ENCODE assay signal across 20 mouse cellular contexts in genomic region chr5:43358928-43359765, GRCm38 (mm10).
A peak's percentile ranks its signal among the peaks of the same experiment; 100 is the strongest.
DNase-seq lines count a peak whose midpoint lies in the region; ATAC-seq and TF ChIP-seq lines count a peak whose summit lies in the region.
"Had no signal": no experiment of that assay in that cellular context is flagged by ENCODE, and none has a peak within 500 bp of the region (broad histone marks: within the 10 kb centered on the region; RNA-seq: fewer than 3 reads in every experiment).

No protein-coding gene starts in this region.

- H3K9me3 ChIP-seq in heart, embryonic 11.5 days (replicated peaks; ENCODE audit: control insufficient read depth, low read length): no peaks in the 10 kb centered on the region
- no peaks in the 10 kb centered on the region for H3K9me3 ChIP-seq in neural tube, embryonic 15.5 days (replicated peaks)
- H3K9me3 ChIP-seq in liver, embryonic 11.5 days (ENCODE audit: control insufficient read depth, low read length): no peaks in the 10 kb centered on the region
- H3K9me3 ChIP-seq: heart, embryonic 10.5 days; limb, embryonic 13.5 days; lung, embryonic 15.5 days; midbrain, embryonic 12.5 days; neural tube, embryonic 12.5 days; stomach, embryonic 15.5 days had no signal

- no peaks in the 10 kb centered on the region for H3K27me3 ChIP-seq in heart, embryonic 11.5 days (ENCODE audit: control insufficient read depth, insufficient read depth, low read length)
- H3K27me3 ChIP-seq in Patski: no peaks in the 10 kb centered on the region
- H3K27me3 ChIP-seq in neural tube, embryonic 15.5 days (replicated peaks): no peaks in the 10 kb centered on the region
- H3K27me3 ChIP-seq in liver, embryonic 11.5 days (replicated peaks; ENCODE audit: control insufficient read depth, insufficient read depth, low read length): no peaks in the 10 kb centered on the region
- H3K27me3 ChIP-seq: limb, embryonic 13.5 days; lung, embryonic 15.5 days; midbrain, embryonic 12.5 days; neural tube, embryonic 12.5 days; stomach, embryonic 15.5 days had no signal

- in situ Hi-C loops in Patski (cut with MboI; ENCODE audit: low pct_unique_long_range_greater_than_20kb): loop anchor here (5.0 to 10.0 kb wide), 2 partner anchors 117 to 244 kb away; no protein-coding TSS in a partner anchor

- H3K4me1 ChIP-seq in heart, embryonic 11.5 days (ENCODE audit: control insufficient read depth, insufficient read depth, low read length): peaks cover 16% of the 10 kb centered on the region
- H3K4me1 ChIP-seq in neural tube, embryonic 15.5 days: peaks cover 17% of the 10 kb centered on the region
- peaks cover 8% of the 10 kb centered on the region for H3K4me1 ChIP-seq in liver, embryonic 11.5 days (replicated peaks; ENCODE audit: control insufficient read depth, insufficient read depth, low read length)

- no peak overlapping the region for H3K27ac ChIP-seq in heart, embryonic 11.5 days (ENCODE audit: low read depth, low read length)
- H3K27ac ChIP-seq in neural tube, embryonic 15.5 days (replicated peaks): no peak overlapping the region
- H3K27ac ChIP-seq in liver, embryonic 11.5 days (ENCODE audit: low read depth, low read length): no peak overlapping the region
- H3K27ac ChIP-seq: heart, embryonic 10.5 days; kidney, postnatal 0 days; limb, embryonic 13.5 days; liver, embryonic 14.5 days; lung, embryonic 15.5 days; midbrain, embryonic 12.5 days; neural tube, embryonic 12.5 days; stomach, embryonic 15.5 days had no signal

- POLR2A ChIA-PET in Patski (lab: Charles Lee): interaction anchor here (1.1 kb wide), 1 partner anchor 125 kb away, joined by 4 read pairs; no protein-coding TSS in a partner anchor

- ATAC-seq in heart, embryonic 11.5 days (replicated peaks; ENCODE audit: insufficient number of reproducible peaks, low FRiP score, low TSS enrichment): no peak
- no peak for ATAC-seq in Patski
- ATAC-seq in neural tube, embryonic 15.5 days (ENCODE audit: low FRiP score): no peak
- ATAC-seq in liver, embryonic 11.5 days (replicated peaks; ENCODE audit: low FRiP score): no peak
- ATAC-seq: CD4-positive, CD25-positive, alpha-beta regulatory T cell, adult 4 months had no signal

- peak; percentile 46 for DNase-seq in heart, adult 11 months
- peak; percentile 53 for DNase-seq in right cerebral cortex, adult 18-20 months
- DNase-seq in right cerebral cortex, postnatal 10 days (ENCODE audit: low spot score in 2 of 2): no peak
- peak; percentile 62 for DNase-seq in Patski (ENCODE audit: low read depth, low spot score)
- no peak for DNase-seq in liver, embryonic 11.5 days (ENCODE audit: low spot score)
- DNase-seq: cerebellum, postnatal 10 days; embryo, embryonic 11 days; heart, postnatal 10 days; kidney, adult 18-20 months had no signal

- no peak overlapping the region for H3K4me2 ChIP-seq in heart, embryonic 11.5 days
- no peak overlapping the region for H3K4me2 ChIP-seq in neural tube, embryonic 15.5 days
- H3K4me2 ChIP-seq in liver, embryonic 11.5 days: no peak overlapping the region
- H3K4me2 ChIP-seq: limb, embryonic 13.5 days; lung, embryonic 15.5 days; midbrain, embryonic 12.5 days; neural tube, embryonic 12.5 days; stomach, embryonic 15.5 days had no signal

- 63% methylated on average over 7 of the region's 7 CpGs for WGBS in heart, embryonic 11.5 days (ENCODE audit: insufficient replicate concordance)
- WGBS in neural tube, embryonic 15.5 days: 77% methylated on average over 7 of the region's 7 CpGs
- 79% methylated on average over 7 of the region's 7 CpGs for WGBS in liver, embryonic 11.5 days

- CTCF ChIA-PET in Patski (lab: Charles Lee): interaction anchor here (0.9 to 2.1 kb wide), 6 partner anchors 9 to 946 kb away, joined by 3 to 7 read pairs (median 4); no protein-coding TSS in a partner anchor

- TF ChIP-seq CTCF in Patski (IDR thresholded peaks at IDR 0.05): no peak

- no peak overlapping the region for H3K4me3 ChIP-seq in heart, embryonic 11.5 days (ENCODE audit: low read depth, low read length)
- H3K4me3 ChIP-seq in neural tube, embryonic 15.5 days (replicated peaks): no peak overlapping the region
- no peak overlapping the region for H3K4me3 ChIP-seq in liver, embryonic 11.5 days (ENCODE audit: low read depth, low read length)
- H3K4me3 ChIP-seq: heart, embryonic 10.5 days; limb, embryonic 13.5 days; lung, embryonic 15.5 days; midbrain, embryonic 12.5 days; neural tube, embryonic 12.5 days; stomach, embryonic 15.5 days had no signal

- no peak overlapping the region for H3K9ac ChIP-seq in heart, embryonic 11.5 days (ENCODE audit: low read depth, low read length)
- H3K9ac ChIP-seq in neural tube, embryonic 15.5 days (replicated peaks): no peak overlapping the region
- H3K9ac ChIP-seq in liver, embryonic 11.5 days (ENCODE audit: low read depth, low read length): no peak overlapping the region
- H3K9ac ChIP-seq: limb, embryonic 13.5 days; liver, embryonic 14.5 days; lung, embryonic 15.5 days; midbrain, embryonic 12.5 days; neural tube, embryonic 12.5 days; stomach, embryonic 15.5 days had no signal

- no peaks in the 10 kb centered on the region for H3K36me3 ChIP-seq in heart, embryonic 11.5 days (ENCODE audit: control insufficient read depth, insufficient read depth, low read length)
- no peaks in the 10 kb centered on the region for H3K36me3 ChIP-seq in neural tube, embryonic 15.5 days
- H3K36me3 ChIP-seq in liver, embryonic 11.5 days (ENCODE audit: control insufficient read depth, insufficient read depth, low read length): no peaks in the 10 kb centered on the region
- H3K36me3 ChIP-seq: heart, embryonic 10.5 days; limb, embryonic 13.5 days; lung, embryonic 15.5 days; midbrain, embryonic 12.5 days; neural tube, embryonic 12.5 days; stomach, embryonic 15.5 days had no signal

Comparison
In these comparisons a context has a peak if more than half of its experiments do, and no peak if none do; other contexts are left out.
1. DNase-seq: peak in heart, adult 11 months (single experiment), right cerebral cortex, adult 18-20 months (single experiment) and Patski (single experiment); none in right cerebral cortex, postnatal 10 days (0 of 2) and liver, embryonic 11.5 days (single experiment).